Mouse (Mus musculus) cerebellum, adult 2 months (tissue): Measurements from ENCODE around the gene St3gal2.

Experiments
- CTCF ChIP-seq: fragments of 200-500 bp; IDR thresholded peaks from 2 replicates; pipeline ENCODE4 v1.5.1; 2011; ENCODE audit warnings: low read depth, mild to moderate bottlenecking, control low read depth, low read length, moderate library complexity, borderline replicate concordance; ENCODE audit not compliant: insufficient read depth
- POLR2A ChIP-seq: fragments of 200-500 bp; IDR thresholded peaks from 2 replicates; pipeline ENCODE4 v1.6.1; 2011; ENCODE audit warnings: low read length, control low read depth, borderline replicate concordance; ENCODE audit not compliant: insufficient read depth

DNA sequence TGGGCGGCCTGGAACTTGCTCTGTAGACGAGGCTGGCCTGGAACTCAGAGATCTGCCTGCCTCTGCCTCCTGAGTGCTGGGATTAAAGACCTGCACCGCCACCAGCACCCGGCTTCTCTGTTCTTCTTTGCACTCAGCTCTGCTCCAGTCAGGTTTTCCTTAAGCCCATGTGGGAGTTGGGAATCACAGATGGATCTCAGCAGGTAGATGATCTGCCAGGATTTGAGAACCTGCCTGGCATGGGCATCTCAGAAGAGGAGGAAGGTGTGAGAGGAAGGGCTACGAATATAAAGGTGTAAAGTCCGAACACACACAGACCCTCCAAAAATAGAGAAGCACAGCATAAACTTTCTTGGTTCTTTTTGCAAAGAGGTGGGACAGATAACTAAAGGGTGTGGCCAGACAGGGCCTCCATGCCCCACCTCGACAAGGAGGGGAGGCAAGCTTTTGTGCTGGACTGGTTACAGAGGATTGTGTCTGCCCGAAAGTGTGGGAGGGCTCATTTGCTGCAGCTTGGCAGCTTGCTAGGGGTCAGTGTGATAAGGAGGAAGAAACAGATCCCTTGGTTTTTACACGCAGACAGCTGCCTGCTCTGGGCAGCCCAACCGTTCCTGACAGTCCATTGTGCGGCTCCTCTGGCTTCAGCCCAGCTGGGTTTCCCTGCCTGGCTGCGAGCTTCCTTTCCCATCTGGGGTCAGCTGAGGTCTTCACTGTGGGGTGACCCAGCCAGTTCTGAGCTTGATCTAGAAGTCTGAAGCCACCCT lies 11.6 kb downstream of the St3gal2 start:
- TF ChIP-seq POLR2A: no peak
- no peak for TF ChIP-seq CTCF
